Mouse (Mus musculus): ENCODE data around the gene Fam20a.
A peak's percentile ranks its signal among the peaks of the same experiment; 100 is the strongest.

Gene Fam20a

DNA sequence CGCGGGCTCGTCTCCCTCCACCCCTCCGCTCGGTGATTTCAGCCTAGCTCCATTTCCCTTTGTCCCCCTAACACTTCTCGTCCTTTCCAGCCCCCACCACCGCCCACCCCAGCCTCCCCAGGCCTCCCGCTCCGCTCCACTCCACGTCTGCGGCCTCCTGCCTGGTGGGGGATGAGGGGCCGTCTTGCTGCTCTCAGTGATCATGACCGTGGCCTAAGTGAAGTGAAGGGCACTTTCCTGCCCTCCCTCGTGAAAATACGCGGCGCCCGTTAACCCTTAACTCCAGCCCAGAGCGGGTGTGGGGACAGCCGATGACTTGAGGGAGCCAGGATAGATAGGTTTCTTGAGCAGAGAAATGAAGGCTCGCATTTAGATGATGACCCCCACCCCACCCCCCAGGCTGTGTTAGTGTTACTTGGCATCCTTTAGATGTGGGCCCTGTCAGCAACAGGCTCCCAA, 70.5 kb downstream of the Fam20a start:
- DNase-seq = peak; percentile 54

DNA sequence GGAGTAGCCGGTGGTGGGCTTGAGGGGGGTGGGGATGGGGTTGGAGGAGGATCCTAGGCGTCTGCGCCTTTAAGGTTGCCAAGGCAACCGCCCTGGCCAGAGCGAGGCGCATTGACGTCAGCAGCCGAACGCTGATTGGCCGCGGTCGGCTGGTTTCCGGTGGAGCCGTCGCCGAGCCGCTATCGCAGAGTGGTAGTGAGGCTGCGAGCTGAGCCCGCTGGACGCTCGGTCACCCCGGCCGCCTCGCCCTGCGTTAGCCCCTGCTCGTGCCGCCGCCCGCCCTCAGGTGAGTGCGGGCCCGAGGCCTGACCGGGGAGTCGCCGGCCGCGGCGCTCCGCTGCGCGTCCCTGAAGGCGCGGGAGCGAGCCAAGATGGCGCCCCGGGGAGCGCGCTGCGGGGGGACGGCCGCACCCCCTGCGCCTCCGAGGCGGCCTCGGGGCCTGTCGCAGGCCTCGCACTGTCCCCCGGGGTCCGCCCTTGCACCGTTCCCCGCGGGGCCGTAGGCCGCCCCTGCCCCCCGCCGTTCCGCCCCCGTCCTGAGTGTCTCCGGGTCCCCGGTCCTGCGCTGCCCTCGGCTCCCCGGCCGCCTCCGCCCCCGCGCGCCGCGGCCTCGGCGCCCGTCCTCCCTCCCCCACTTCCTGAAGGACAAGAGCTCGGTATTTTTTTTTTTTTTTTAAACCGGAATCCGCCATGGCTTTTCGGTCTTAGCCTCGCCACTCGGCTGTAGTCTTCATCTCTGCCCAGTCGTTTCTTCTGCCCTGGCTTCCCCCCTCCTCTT, 71.1 kb downstream of the Fam20a start:
- DNase-seq = peak; percentile 94

DNA sequence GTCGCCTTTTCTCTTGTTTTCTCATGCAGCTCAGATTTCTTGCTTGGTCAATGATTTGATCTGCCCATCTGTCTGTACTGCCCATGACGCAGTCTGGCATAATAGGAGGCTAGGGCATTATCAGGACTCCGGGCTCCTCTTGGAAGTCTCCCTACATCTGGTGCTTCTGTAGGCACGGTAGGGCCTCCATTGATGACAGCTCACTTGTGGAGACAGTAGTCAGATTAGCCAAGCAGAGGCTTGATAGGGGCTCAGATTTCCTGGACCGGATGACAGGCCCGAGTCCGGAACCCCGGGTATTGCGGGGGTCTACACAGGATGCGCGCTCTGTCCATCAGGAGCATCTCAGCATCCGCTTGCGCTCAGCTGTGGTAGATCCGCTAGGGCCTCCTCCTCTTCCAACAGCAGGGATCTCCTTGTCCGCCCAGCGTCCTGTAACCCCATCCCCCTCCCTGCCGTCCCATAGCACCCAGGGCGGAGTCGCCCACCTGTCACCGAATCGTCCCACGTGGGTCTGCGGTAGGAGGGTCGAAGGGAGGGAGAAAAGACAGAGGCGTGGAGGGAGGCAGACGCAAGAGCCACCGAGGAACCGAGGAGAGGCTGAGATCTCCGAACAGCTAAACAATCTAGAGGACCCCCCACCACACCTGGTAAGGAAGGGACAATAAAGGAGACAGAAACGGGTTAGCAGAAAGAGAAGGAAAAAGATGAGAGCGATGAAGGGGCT, 71.9 kb downstream of the Fam20a start:
- DNase-seq = peak; percentile 74

DNA sequence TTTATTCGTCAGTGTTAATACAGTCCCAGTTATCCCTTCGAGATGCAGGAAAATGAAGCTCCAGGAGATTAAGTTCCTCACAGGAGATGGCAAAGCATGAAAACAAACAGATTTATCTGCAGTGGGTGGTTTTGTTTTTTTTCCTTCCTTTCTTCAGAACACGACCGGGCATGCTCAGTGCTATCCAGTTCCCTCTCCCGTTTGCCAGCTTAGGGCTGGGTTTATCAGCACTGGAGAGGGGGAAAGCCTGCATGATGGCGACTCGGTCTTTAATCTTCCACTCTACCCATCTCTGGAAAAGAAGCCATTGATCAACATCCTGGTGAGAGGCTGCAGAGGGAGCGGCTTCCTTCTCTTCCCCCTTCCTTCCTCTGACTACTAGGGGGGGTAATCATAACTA, 72.9 kb downstream of the Fam20a start, which contains the start of gene Prkar1a:
Gene Prkar1a (plus strand): TSS at position 200 of the 400 bp plus-strand sequence.
- no peak for DNase-seq

DNA sequence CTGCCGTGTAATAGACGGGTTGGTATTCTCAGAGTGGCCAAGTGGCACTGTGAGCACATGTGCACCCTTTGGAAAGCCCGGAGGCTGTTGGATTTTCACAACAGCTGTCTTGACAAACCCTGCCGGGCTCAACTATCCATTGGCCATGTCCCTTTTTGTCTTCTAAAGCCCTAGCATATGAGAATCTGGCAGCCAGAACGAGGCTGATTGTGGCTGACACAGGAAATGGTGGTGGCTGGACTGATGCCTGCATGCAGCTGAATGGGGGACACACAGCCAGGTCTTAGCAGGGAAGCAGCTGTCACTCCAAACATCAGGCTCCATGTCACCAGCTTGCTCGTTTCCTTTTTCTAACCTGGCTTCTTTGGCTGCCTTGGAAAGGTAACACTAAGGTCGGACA, 73.6 kb downstream of the Fam20a start:
- DNase-seq = peak; percentile 40

DNA sequence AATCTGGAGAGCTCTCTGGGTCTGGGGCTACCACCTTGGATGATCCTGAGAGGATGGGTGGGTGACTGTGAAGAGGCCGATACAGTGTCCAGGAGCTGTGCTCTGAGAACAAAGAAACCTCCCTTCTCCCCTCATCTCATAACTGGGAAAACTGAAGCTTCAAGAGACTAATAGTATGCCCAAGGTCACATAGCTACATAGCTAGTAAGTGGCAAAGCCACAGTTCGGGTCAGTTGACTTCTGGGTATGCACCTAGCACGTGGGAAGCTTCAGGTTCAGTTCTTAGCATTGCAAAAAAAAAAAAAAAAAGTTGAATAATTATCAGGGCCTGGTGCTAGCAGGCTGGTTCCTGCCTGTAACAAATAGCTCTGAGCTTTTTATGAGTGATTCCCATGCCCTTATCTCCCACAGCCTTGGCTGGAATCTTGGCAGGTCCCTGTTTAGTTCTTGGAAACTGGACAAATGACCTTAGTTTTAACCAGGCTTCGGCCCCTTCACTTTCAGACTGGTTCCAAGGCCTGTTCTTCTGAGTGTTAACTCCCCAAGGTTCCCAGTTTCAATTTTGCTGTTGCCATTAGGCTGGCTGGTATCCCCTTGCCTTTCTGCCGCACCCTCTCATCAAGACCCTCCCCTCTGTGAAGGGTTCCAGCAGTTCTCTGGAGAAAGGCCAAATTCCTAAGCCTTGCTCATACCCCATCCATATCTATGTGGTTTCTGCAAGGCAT, 80.4 kb downstream of the Fam20a start:
- peak; percentile 78 for DNase-seq

DNA sequence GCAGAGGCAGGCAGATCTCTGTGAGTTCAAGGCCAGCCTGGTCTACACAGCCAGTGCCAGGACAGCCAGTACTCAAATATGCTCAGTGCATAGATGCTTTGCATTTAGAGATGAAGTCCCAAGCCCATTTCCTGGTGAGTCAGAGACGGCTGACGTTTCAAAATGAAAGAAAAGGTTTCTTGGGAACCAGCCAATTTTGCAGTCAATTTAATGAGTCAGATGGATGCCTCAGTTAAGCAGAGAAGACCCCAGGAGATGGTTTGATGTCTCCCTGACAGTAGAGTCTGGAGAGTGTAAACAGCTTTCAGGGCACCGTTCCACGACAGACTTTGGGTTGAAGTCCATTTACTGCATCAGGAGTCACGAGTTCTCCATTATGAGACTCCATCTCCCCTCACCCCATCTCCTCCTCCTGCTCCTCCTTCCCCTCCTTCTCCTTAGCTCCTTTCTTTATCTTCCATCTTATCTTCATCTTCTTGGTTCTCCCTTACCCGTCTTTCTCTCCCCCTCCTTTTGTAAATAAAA, 86.1 kb downstream of the Fam20a start:
- DNase-seq = peak; percentile 58

DNA sequence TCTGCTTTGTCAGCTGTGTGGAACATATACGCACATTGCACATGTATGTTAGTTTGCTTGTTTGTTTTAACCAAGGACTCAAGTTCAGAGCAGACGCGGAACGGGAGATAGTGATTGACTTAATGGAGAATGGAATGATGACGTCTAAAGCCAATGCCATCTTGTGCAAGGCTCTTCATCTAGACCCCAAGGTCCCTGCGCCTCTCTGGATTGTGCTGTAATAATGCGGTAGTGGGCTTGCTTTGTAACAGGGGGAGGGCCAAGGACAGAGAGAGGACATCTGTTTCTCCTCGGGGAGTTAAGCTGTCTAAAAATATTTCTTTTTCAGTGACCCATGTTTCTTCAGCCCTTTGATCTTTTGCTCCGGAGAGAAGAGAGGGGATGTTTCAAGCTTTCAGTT, 87.2 kb downstream of the Fam20a start:
- no peak for DNase-seq

DNA sequence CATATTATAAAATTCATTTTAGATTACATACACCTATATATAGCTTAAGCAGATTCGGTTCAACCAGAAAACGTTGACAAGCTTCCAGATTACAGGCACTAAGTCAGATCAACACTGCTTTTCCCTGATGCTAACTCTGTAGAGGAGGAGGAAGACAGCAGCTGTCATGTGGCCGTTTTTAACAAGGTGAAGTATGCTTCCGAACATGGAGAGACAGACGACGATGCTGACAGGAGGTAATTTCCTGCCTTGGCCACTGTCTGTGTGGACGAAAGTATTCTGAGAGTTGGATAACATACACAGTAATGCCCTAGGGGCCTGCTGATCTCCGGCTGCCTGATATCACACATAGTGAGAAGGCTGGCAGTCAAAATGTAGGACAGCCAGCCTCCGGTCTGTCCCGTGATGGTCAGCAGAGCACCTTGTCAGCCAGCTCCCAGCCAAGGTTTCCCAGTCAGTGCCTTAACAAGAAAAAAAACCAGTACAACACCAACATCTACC, 93.0 kb downstream of the Fam20a start:
- no peak for DNase-seq

DNA sequence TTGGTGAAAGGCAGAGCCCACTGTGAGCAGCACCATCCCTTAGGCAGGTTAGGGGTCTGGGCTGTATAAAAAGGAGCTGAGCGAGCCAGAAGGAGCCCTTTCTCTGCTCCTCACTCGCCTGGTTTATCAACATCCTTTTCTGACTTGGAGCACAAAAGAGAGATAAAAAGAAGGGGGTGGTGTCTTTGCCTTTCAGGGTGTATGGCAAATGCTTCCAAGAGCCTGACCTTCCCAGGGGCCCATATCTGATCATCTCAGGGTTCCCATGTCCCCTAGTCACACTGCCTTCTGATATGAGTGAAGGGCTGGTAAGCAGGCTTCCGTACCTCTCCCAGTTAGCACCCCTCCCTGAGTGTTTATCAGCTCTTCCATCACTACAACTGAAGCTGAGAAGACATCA, 94.0 kb downstream of the Fam20a start:
- no peak for DNase-seq

DNA sequence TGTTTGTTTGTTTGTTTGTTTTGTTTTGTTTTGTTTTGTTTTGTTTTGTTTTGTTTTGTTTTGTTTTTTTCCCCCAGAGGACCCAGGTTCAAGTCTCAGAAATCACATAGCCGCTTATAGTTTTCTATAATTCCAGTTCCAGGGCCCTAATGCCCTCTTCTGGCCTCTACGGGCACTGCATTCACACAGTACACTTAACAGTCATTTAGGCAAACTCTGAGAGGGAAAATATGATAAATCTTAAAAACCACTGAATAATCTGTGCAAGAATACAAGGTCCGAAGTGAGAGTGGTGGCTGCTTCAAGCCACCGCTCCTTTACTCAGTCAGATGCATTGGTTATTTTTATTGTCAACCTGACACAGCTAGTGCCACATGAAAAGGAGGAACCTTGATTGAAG, 94.4 kb downstream of the Fam20a start:
- DNase-seq = no peak

DNA sequence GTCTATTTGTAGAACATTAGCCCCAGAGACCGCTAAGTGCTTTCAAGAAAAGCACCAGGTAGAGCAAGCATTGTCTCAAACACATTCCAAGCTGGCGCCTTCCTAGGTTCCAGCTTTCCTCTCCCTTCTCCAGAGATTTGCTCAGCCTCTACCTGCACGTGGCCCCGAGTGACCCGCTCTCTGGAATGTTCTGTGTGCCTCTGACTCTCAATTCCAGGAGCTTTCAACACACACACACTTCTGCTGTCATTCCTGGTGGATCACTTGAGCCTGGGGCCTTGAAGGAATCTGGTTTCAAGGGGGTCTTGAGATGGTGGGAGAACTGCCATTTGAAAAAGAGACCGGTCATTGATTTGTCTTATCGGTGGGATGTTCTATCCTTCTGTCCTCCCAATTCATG, 98.8 kb downstream of the Fam20a start:
- no peak for DNase-seq

DNA sequence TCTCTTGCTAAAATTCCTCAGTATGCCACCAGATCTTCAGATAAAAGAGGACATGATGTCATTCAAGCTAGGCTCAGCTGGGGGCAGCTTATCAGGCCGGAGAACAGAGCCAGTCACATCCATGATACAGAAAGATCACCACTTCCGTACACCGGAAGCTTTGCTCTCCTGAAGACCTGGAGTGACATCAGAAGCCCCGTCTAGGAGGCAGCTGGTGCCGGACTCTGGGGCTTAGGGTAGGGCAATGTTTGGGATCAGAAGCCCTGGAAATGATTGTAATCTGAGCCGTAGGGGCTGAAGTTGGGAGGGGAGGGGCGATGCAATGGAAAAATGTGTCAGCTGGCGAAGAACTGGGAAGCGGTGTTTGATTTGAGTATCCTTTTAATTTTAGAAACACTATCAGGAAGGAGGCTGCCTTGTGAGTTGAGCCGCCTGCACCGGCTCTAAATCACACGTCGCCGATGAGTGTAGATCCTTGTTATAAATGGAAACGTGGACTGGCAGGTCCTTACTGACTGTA, 99.5 kb downstream of the Fam20a start:
- peak; percentile 49 for DNase-seq

DNA sequence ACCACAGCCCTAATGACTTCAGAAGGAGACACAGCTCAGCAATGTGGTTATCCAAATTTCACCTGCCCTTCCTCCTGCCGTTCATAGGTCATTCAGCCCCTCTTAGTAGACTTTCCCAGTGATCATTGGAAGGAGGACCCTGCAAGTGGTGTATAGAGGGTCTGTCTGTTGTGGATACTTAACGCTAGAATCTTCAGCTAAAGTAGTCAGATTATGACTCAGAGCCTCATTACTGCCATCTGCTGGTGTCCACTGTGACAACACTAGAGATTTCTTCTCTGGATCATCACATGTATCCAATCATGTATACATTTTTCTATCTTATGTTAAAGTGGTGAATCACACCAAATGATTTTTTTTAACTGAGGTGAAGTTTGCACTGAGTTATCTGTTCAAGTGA, 100.9 kb downstream of the Fam20a start:
- DNase-seq = peak; percentile 60

DNA sequence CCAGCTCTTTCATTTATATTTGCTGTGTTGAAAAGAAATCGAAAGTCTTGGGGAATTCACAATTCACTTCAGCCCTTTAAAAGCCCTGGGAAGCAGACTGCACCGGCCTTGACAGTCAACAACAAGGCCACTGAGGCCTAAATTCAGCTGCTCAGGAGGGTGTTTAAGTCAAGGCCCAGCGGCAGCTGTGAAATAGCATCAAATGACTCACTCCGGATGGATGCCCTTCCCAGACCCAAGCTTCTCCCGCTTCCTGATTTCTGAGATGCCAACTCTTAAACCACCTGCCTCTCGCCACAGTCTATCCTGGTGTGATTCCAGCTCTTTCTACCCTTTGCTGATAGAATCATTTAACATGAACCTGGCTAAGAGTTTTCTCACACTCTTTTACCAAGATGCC, 101.7 kb downstream of the Fam20a start:
- no peak for DNase-seq
